ENCODE assay signal across 32 mouse cellular contexts in the genomic region with DNA sequence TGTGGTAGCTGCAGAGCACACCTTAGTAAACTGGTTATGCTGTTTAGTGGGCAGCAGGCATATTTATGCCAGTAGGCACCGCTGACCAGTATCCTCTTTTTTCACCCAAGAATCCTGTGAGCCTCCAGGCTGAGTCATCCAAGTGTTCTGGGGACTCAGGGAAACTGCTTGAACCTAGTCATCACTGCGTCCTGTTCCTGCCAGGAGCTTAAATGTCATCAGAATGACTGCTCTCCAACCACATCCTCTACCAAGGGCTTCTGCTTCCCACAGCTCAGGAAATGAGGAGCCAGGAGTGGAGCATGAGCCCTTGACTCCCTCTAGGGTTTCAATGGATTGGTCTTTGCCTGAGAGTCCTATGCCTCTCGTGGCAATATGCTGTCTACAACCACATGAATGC. TPM values are rescaled to one million over a fixed set of nuclear protein-coding genes. Genes with fewer than 3 reads are reported as not detected.
DNase-seq lines count a peak whose midpoint lies in the region; ATAC-seq and TF ChIP-seq lines count a peak whose summit lies in the region.
"Had no signal": no experiment of that assay in that cellular context is flagged by ENCODE, and none has a peak within 500 bp of the region (broad histone marks: within the 10 kb centered on the region; RNA-seq: fewer than 3 reads in every experiment).

No protein-coding gene starts in this region.

- CTCF ChIA-PET in Patski (lab: Charles Lee), result interaction anchor here (1.8 kb wide), 1 partner anchor 10 kb away, joined by 4 read pairs; no protein-coding TSS in a partner anchor

- POLR2A ChIA-PET in Patski (lab: Charles Lee), result no interaction called here

- peak overlapping the region; percentile 34; the same call in 1 of the 2 replicates for H3K27ac ChIP-seq in embryonic fibroblast, embryonic 13.5 days (ENCODE audit: insufficient read depth, low read length)
- H3K27ac ChIP-seq: forebrain, embryonic 10.5 days; forebrain, embryonic 15.5 days; heart, embryonic 10.5 days; heart, embryonic 15.5 days; liver, embryonic 13.5 days; macrophage; midbrain, embryonic 10.5 days; midbrain, embryonic 15.5 days; neural tube, embryonic 12.5 days had no signal

- in situ Hi-C loops in Patski (cut with MboI; ENCODE audit: low pct_unique_long_range_greater_than_20kb), result no loop called here

- H3K27me3 ChIP-seq in Patski, result no peaks in the 10 kb centered on the region
- H3K27me3 ChIP-seq: forebrain, embryonic 15.5 days; heart, embryonic 15.5 days; liver, embryonic 13.5 days; midbrain, embryonic 15.5 days; neural tube, embryonic 12.5 days had no signal

- peak; percentile 39 for ATAC-seq in Patski
- ATAC-seq: activated CD4-positive, CD25-positive, alpha-beta regulatory T cell, adult 4 months; forebrain, embryonic 15.5 days; hindbrain, embryonic 16.5 days; midbrain, embryonic 15.5 days had no signal

- no peak for TF ChIP-seq POLR2A in embryonic fibroblast, embryonic 13.5 days (IDR thresholded peaks at IDR 0.05; ENCODE audit: low read depth, low read length)

- DNase-seq in adrenal gland, adult 8-10 months, result peak; percentile 32
- DNase-seq in adrenal gland, adult 18-20 months (ENCODE audit: low spot score in 2 of 2), result no peak
- DNase-seq in 416B (ENCODE audit: low read depth) (peak; percentile 89), Patski (ENCODE audit: low read depth, low spot score) (peak; percentile 46)
- DNase-seq in frontal cortex, postnatal 10 days (ENCODE audit: low spot score in 2 of 2), result no peak
- no peak for DNase-seq in thymus, postnatal 25 days
- no peak for DNase-seq in frontal cortex, postnatal 36 days (ENCODE audit: low spot score in 2 of 2)
- DNase-seq: cerebellum, adult 18-20 months; cerebellum, postnatal 25 days; gastrocnemius, postnatal 14 days; heart, adult 11 months; kidney, adult 2 months; layer of hippocampus, postnatal 36 days; left cerebral cortex, postnatal 4 days; liver, embryonic 13.5 days; lung, adult 2 months; lung, postnatal 10 days; right cerebral cortex, adult 18-20 months; right cerebral cortex, postnatal 4 days; thymus, adult 2 months; thymus, postnatal 4 days had no signal

- H3K4me3 ChIP-seq in embryonic fibroblast, embryonic 13.5 days (ENCODE audit: insufficient read depth, low read length), result no peak overlapping the region
- H3K4me3 ChIP-seq: forebrain, embryonic 10.5 days; forebrain, embryonic 15.5 days; heart, embryonic 10.5 days; heart, embryonic 15.5 days; liver, embryonic 13.5 days; midbrain, embryonic 10.5 days; midbrain, embryonic 15.5 days; neural tube, embryonic 12.5 days had no signal

- H3K4me1 ChIP-seq in embryonic fibroblast, embryonic 13.5 days (ENCODE audit: control insufficient read depth, insufficient read depth, low read length), result peaks cover 3% of the 10 kb centered on the region; the same call in 1 of the 2 replicates
- H3K4me1 ChIP-seq: forebrain, embryonic 10.5 days; forebrain, embryonic 15.5 days; heart, embryonic 10.5 days; heart, embryonic 15.5 days; midbrain, embryonic 10.5 days; midbrain, embryonic 15.5 days; neural tube, embryonic 12.5 days had no signal

- TF ChIP-seq CTCF in Patski (IDR thresholded peaks at IDR 0.05), result no peak
- TF ChIP-seq CTCF in embryonic fibroblast, embryonic 13.5 days (IDR thresholded peaks at IDR 0.05; ENCODE audit: borderline replicate concordance, insufficient read depth, low read length), result no peak

RNA-seq across cellular contexts. Expression of gene Drg2, which starts 17.8 kb away (rescaled TPM):
- 10 to 100 TPM; 59.8 to 68.9 (median 63.5) TPM for total RNA-seq in adrenal gland, adult 8-10 months (2022)
- total RNA-seq in adrenal gland, adult 18-20 months (2021), result 10 to 100 TPM; 54.6 to 65.5 TPM
- polyA plus RNA-seq in Patski (2021), result 69.7 TPM
- 53.4 and 56.7 TPM in 2 replicates for polyA plus RNA-seq in embryonic fibroblast, embryonic 13.5 days (2011; ENCODE audit: insufficient read length, low read depth, missing spikeins)

RNA-seq across cellular contexts. Expression of gene Atpaf2, which starts 18.4 kb away (rescaled TPM):
- 10 to 100 TPM; 53.4 to 66.5 (median 61.3) TPM for total RNA-seq in adrenal gland, adult 8-10 months (2022)
- 10 to 100 TPM; 60.7 to 93.7 TPM for total RNA-seq in adrenal gland, adult 18-20 months (2021)
- 39.5 TPM for polyA plus RNA-seq in Patski (2021)
- 24.9 and 28.8 TPM in 2 replicates for polyA plus RNA-seq in embryonic fibroblast, embryonic 13.5 days (2011; ENCODE audit: insufficient read length, low read depth, missing spikeins)

RNA-seq across cellular contexts. Expression of gene Gid4, which starts 19.7 kb away (rescaled TPM):
- 10 to 100 TPM; 40.3 to 53.1 (median 48.5) TPM for total RNA-seq in adrenal gland, adult 8-10 months (2022)
- total RNA-seq in adrenal gland, adult 18-20 months (2021), result 10 to 100 TPM; 48.8 to 63.1 TPM
- polyA plus RNA-seq in Patski (2021), result 18.6 TPM
- polyA plus RNA-seq in embryonic fibroblast, embryonic 13.5 days (2011; ENCODE audit: insufficient read length, low read depth, missing spikeins), result 16.2 and 18.0 TPM in 2 replicates

RNA-seq across cellular contexts. Expression of gene Myo15, which starts 32.5 kb away (rescaled TPM):
- under 1 TPM; 0.09 to 0.74 (median 0.39) TPM for total RNA-seq in adrenal gland, adult 8-10 months (2022)
- total RNA-seq in adrenal gland, adult 18-20 months (2021), result under 1 TPM; 0.10 to 0.13 TPM
- polyA plus RNA-seq in Patski (2021), result 0.04 TPM
- not detected in 2 replicates for polyA plus RNA-seq in embryonic fibroblast, embryonic 13.5 days (2011; ENCODE audit: insufficient read length, low read depth, missing spikeins)
- polyA plus RNA-seq: forebrain, embryonic 15.5 days; heart, embryonic 15.5 days; macrophage had no signal

Comparison
In these comparisons a context has a peak if more than half of its experiments do, and no peak if none do; other contexts are left out.
1. DNase-seq: peak in adrenal gland, adult 8-10 months (single experiment), 416B (single experiment) and Patski (single experiment); none in adrenal gland, adult 18-20 months (0 of 2), frontal cortex, postnatal 10 days (0 of 2), thymus, postnatal 25 days (single experiment) and frontal cortex, postnatal 36 days (0 of 2).